Mouse (Mus musculus) cortical plate, adult 2 months (tissue): ENCODE measurements around the gene Rtbdn. TPM values are rescaled to one million over a fixed set of nuclear protein-coding genes. Genes with fewer than 3 reads are reported as not detected.

Experiments used
- H3K27ac ChIP-seq: fragments of 200-500 bp; 2 replicates; pipeline ENCODE4 v1.5.1; 2012; ENCODE audit warnings: low read length, control low read depth, inconsistent platforms; ENCODE audit not compliant: insufficient read depth
- H3K4me1 ChIP-seq: fragments of 200-500 bp; 2 replicates; pipeline ENCODE4 v1.6.1; 2011; ENCODE audit warnings: low read length; ENCODE audit not compliant: control insufficient read depth, insufficient read depth
- H3K4me3 ChIP-seq: fragments of 200-500 bp; 2 replicates; pipeline ENCODE4 v1.5.1; 2011; ENCODE audit warnings: mild to moderate bottlenecking, low read length, control low read depth; ENCODE audit not compliant: insufficient read depth
- CTCF ChIP-seq: fragments of 200-500 bp; IDR thresholded peaks from 2 replicates; pipeline ENCODE4 v1.5.1; 2011; ENCODE audit warnings: mild to moderate bottlenecking, control low read depth, low read length; ENCODE audit not compliant: insufficient read depth; ENCODE audit errors: extremely low read depth
- POLR2A ChIP-seq: fragments of 200-500 bp; IDR thresholded peaks from 2 replicates; pipeline ENCODE4 v1.6.1; 2011; ENCODE audit warnings: mild to moderate bottlenecking, low read length, control low read depth; ENCODE audit not compliant: insufficient read depth; ENCODE audit errors: extremely low read depth
- polyA plus RNA-seq: library from polyadenylated mRNA; depleted of rRNA; stranded (reverse); fragments of >200 nt; gene quantifications from 2 replicates; pipeline ENCODE4 v1.2.3, GENCODE M21; 2012

Gene Rtbdn
- polyA plus RNA-seq, 1 experiment: 6.1 TPM

DNA sequence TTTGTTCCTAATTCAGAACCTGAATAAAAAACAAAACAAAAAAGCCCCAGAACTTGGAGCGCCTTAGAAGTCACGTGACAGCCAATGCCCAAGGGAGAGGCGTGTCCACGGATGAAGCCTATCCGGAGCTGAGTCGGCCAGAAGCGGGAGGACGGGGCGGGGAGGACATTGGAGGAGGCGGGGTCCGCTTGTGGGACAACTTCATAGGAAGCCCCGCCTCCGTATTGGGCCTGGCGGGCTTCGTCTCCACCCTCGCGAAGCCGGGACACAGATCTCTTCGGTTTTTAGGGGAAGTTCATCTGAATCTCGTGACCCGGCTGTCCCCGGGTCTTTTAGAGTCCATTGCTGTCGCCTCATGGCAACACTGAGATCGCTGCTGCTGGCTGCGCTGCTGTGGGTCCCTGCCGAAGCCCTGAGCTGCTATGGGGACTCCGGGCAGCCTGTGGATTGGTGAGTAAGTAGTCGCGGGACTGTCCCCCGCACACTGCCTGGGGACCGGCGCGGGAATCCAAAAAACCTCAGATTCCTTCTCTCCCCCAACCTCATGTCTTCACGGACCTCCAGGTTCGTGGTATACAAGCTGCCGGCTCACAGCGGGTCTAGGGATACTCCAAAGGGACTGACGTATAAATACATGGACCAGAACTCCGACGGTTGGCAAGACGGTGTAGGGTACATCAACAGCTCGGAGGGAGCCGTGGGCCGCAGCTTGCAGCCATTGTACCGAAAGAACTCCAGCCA is 38.2 kb upstream of the Rtbdn start, which contains the start of gene Dnase2a:
TSS of gene Dnase2a (plus strand) at position 140 of the 741 bp plus-strand sequence.
- no peak for TF ChIP-seq POLR2A
- TF ChIP-seq CTCF: no peak
- Histone ChIP-seq H3K4me1 (peaks cover 2% of the 10 kb centered on the region; the same call in 1 of the 2 replicates), H3K4me3 (peak within 1 kb of the TSS; percentile 30), H3K27ac (no peak within 1 kb of the TSS)

DNA sequence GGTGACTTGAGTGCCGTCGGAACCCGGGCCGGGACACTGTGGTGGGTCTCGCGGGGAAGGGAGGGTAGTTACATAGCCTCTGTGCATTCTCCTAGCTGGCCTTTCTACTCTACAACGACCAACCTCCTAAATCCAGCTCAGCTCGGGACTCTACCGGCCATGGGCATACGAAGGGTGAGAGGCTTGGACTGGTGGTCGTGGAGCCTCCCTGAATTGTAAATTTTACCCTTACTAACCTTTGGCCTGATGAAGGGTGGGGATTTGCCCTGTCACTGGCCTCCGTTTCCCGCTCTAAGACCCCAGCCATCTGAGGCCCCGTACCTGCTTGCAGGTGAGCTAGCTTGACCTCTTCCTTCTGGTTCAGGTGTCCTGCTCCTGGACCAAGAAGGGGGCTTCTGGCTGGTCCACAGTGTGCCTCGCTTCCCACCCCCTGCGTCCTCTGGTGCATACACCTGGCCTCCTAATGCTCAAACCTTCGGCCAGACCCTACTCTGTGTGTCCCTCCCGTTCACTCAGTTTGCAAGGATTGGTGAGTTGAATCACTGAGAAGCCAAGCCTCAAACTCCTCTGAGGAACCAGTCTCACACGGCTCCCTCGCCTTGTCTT is 37.5 kb upstream of the Rtbdn start:
- Histone ChIP-seq H3K27ac (no peak overlapping the region), H3K4me1 (0 out of 2 replicates have a peak, but pooled peaks cover 2% of the 10 kb centered on the region), H3K4me3 (peak overlapping the region; percentile 30; the same call in 1 of the 2 replicates)
- TF ChIP-seq POLR2A (no peak), CTCF (no peak)

DNA sequence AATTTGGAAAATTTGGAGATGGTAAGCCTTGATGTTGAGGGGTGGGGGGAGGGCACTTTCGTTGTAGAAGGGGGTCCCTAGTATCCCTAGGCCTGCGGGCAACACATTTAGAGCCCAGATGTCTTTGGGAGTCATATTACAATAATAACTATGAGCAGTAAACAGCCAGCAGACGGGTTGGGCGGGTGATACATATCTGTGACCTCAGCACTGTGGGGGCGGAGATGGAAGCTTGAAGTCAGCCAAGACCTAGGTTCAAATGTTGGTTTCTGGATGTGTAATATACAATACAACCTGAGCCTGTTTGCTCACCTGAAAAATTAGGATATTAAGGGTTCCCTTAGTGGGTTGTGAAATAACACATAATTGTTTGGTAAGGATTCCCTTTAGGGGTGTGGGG is 36.8 kb upstream of the Rtbdn start:
- no peak overlapping the region for H3K4me3 ChIP-seq

DNA sequence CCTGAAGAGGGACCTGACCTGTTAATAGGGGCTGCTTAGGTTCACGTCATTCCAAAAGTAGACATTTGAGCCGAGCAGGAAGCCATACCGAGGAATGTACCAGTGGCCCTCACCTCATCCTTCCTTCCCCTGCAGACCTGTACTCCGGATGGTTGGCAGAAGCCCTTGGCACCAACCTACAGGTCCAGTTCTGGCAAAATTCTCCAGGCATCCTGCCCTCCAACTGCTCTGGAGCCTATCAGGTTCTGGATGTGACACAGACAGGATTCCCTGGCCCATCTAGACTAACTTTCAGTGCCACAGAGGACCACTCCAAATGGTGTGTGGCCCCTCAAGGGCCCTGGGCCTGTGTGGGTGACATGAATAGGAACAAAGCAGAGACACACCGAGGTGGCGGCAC is 36.2 kb upstream of the Rtbdn start:
- Histone ChIP-seq H3K4me1 (0 out of 2 replicates have a peak, but pooled peaks cover 2% of the 10 kb centered on the region), H3K4me3 (no peak overlapping the region), H3K27ac (no peak overlapping the region)
- TF ChIP-seq CTCF (no peak), POLR2A (no peak)

More for the DNA sequence above, 36.8 kb upstream of the Rtbdn start:
- Histone ChIP-seq H3K4me1 (0 out of 2 replicates have a peak, but pooled peaks cover 2% of the 10 kb centered on the region), H3K27ac (no peak overlapping the region)
- no peak for TF ChIP-seq CTCF
- TF ChIP-seq POLR2A: no peak

DNA sequence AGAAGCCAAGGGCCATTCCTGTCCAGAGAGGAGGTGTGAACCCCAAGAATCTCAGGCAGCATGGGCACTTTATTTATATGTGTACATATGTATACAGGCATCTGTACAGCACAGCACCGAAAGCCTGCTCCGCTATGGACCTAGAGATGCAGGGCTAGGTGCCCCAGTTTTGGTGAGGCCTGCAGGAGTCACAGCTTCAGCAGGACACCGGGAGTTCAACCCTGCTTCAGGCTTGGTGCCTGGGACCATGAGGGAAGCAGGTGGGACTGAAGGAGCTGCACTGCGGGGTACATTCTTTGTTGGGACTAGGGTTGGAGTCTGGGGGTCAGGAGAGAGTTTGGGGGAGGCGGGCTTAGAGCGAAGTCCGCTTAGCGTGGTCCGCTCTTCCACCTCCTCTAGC is 34.9 kb upstream of the Rtbdn start:
- Histone ChIP-seq H3K27ac (no peak overlapping the region), H3K4me3 (no peak overlapping the region), H3K4me1 (0 out of 2 replicates have a peak, but pooled peaks cover 2% of the 10 kb centered on the region)
- no peak for TF ChIP-seq POLR2A
- TF ChIP-seq CTCF: no peak

DNA sequence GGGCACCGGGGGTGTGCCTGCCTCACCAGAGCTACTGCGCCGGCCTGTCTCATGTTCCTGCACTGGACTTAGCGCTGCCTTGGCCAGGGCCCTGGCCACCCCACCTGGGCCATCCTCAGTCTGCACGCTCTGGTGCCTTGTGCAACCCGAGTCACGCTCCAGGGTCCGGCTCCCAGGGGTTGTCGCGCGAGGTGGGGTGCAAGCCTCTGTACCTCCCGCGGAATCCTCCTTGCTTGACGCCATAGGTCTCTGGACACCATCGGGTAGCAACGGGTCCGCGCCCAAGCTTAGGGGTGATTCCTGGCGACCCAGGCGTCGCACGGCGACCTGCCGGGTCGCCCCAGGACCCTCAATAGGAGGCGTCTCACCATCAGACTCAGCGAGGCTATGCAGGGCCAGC is 34.4 kb upstream of the Rtbdn start:
- Histone ChIP-seq H3K4me3 (no peak overlapping the region), H3K4me1 (0 out of 2 replicates have a peak, but pooled peaks cover 2% of the 10 kb centered on the region), H3K27ac (no peak overlapping the region)
- TF ChIP-seq CTCF (no peak), POLR2A (no peak)

DNA sequence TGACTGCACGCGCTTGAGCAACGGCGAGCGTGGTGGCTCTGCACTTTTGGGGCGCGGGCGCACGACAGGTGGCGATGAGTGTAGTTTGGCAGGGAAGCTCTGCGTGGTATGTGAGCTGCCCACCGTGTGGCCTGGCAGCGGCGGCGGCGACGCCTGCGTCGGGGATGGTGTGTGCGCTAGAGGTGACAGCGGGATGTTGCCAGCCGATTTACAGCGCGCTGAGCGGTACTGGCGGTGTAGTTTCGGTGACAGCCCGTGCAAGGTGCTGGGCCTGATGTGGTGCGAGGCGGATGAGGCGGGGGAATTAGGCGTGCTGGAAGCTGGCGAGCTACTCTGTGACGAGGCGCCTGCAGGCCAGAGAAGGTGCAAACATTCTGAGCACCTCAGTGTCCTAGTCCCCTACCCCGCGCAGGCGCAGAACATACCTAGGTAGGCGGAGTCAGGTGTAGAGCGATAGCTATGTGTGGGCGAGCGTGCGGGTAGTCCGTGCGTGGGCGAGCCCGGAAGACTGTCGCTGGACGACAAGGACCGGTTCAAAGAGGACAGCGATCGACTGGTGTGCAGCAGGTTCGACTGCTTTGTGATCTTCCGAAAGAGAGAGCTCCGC is 33.8 kb upstream of the Rtbdn start:
- no peak for TF ChIP-seq POLR2A
- no peak for TF ChIP-seq CTCF
- Histone ChIP-seq H3K4me3 (peak overlapping the region; percentile 8; the same call in 1 of the 2 replicates), H3K27ac (no peak overlapping the region)

DNA sequence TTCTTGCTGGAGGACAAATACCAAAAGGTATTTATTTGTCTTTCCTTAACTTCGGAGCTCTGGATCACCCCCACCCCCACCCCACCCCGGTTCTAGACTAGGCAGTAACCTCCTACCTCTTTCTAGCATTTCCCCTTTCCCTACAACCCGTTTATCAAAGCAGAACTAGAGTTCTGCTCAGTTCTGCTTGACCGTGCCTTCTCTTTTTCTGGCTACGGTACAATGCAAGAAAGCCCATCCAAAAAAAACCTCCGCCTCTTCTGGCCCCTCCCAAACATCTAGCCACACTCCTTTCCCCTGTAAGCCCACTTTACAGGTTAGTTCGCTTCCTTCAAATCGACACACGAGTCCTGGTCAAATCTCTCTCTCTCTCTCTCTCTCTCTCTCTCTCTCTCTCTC is 33.3 kb upstream of the Rtbdn start:
- no peak for TF ChIP-seq CTCF
- TF ChIP-seq POLR2A: no peak
- Histone ChIP-seq H3K27ac (no peak overlapping the region), H3K4me1 (0 out of 2 replicates have a peak, but pooled peaks cover 2% of the 10 kb centered on the region), H3K4me3 (peak overlapping the region; percentile 8; the same call in 1 of the 2 replicates)

More for the DNA sequence above, 33.8 kb upstream of the Rtbdn start:
- H3K4me1 ChIP-seq: 0 out of 2 replicates have a peak, but pooled peaks cover 2% of the 10 kb centered on the region

DNA sequence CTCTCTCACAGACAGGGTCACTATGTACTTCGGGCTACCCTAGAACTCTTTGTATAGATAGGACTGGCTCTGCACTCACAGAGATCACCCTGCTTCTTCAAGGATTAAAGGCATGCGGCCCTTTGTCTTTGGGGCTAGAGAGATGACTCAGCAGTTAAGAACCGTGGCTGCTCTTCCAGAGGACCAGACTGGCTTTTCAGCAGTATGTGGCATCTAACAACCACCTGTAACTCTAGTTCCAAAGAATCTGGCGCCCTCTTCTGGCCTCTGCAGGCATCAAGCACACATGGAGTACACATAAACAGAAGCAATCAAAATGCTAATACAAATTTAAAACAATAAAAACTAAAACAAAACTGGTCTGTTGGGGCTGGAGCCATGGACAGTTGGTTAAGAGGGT is 32.8 kb upstream of the Rtbdn start:
- Histone ChIP-seq H3K27ac (no peak overlapping the region), H3K4me1 (0 out of 2 replicates have a peak, but pooled peaks cover 2% of the 10 kb centered on the region), H3K4me3 (no peak overlapping the region)
- TF ChIP-seq POLR2A (no peak), CTCF (peak; percentile 23; the same call in 1 of the 2 replicates)
